18 mouse cellular contexts compared by ENCODE assay signal in the genomic region with DNA sequence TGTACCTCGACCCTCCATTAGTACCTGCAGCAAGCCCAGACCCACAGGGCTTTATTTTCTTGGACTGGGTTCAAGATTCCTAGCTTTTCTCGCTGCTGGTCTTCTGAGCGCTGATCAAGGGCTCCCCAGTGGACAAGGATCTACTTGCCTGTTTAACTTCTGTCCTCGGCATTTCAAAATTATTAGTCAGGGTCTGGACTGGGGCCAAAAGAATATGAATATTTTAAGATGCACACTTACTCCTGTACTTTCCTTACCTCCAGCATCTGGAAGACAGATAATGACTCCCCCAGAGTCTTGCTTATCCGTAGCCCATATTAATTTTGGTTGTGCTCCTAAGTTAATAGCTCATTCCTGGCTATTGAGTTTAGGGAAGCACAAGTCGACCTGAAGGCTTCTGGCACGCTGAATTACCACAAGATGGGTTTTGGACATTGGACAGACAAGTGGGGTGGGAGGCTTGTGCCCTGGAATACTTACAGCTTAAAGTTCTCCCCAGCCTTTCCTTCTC.
"Had no signal": no experiment of that assay in that cellular context is flagged by ENCODE, and none has a peak within 500 bp of the region (broad histone marks: within the 10 kb centered on the region; RNA-seq: fewer than 3 reads in every experiment).

No protein-coding gene starts in this region.

- DNase-seq: liver, postnatal 0 days; lung, adult 2 months; lung, postnatal 14 days; lung, postnatal 36 days; midbrain, embryonic 14.5 days; right cerebral cortex, postnatal 14 days; thymus, adult 2 months; thymus, postnatal 25 days; thymus, postnatal 4 days had no signal

- H3K4me2 ChIP-seq: liver, embryonic 15.5 days; lung, embryonic 15.5 days; midbrain, embryonic 12.5 days; neural tube, embryonic 12.5 days; stomach, embryonic 15.5 days had no signal

- H3K4me1 ChIP-seq: liver, embryonic 15.5 days; lung, embryonic 15.5 days; megakaryocyte, embryonic 14.5 days; midbrain, embryonic 12.5 days; neural tube, embryonic 12.5 days; stomach, embryonic 15.5 days had no signal

- H3K9me3 ChIP-seq: liver, embryonic 15.5 days; lung, embryonic 15.5 days; midbrain, embryonic 12.5 days; neural tube, embryonic 12.5 days; stomach, embryonic 15.5 days had no signal

- H3K36me3 ChIP-seq: liver, embryonic 15.5 days; lung, embryonic 15.5 days; midbrain, embryonic 12.5 days; neural tube, embryonic 12.5 days; stomach, embryonic 15.5 days had no signal

- ATAC-seq: liver, postnatal 0 days; lung, postnatal 0 days had no signal

- H3K27me3 ChIP-seq: liver, embryonic 15.5 days; lung, embryonic 15.5 days; megakaryocyte, embryonic 14.5 days; midbrain, embryonic 12.5 days; neural tube, embryonic 12.5 days; stomach, embryonic 15.5 days had no signal

- H3K4me3 ChIP-seq: liver, embryonic 15.5 days; lung, embryonic 15.5 days; megakaryocyte, embryonic 14.5 days; midbrain, embryonic 12.5 days; neural tube, embryonic 12.5 days; stomach, embryonic 15.5 days had no signal

- H3K9ac ChIP-seq: liver, embryonic 15.5 days; liver, postnatal 0 days; lung, embryonic 15.5 days; midbrain, embryonic 12.5 days; neural tube, embryonic 12.5 days; stomach, embryonic 15.5 days had no signal

- H3K27ac ChIP-seq: liver, embryonic 15.5 days; lung, embryonic 15.5 days; macrophage; midbrain, embryonic 12.5 days; neural tube, embryonic 12.5 days; stomach, embryonic 15.5 days; stomach, postnatal 0 days had no signal
